Mouse (Mus musculus): ENCODE data around the gene Mcub. TPM values are rescaled to one million over a fixed set of nuclear protein-coding genes. Genes with fewer than 3 reads are reported as not detected.

Mcub gene
- polyA plus RNA-seq, 1 experiment from 2014 or later = 4.7 TPM

DNA sequence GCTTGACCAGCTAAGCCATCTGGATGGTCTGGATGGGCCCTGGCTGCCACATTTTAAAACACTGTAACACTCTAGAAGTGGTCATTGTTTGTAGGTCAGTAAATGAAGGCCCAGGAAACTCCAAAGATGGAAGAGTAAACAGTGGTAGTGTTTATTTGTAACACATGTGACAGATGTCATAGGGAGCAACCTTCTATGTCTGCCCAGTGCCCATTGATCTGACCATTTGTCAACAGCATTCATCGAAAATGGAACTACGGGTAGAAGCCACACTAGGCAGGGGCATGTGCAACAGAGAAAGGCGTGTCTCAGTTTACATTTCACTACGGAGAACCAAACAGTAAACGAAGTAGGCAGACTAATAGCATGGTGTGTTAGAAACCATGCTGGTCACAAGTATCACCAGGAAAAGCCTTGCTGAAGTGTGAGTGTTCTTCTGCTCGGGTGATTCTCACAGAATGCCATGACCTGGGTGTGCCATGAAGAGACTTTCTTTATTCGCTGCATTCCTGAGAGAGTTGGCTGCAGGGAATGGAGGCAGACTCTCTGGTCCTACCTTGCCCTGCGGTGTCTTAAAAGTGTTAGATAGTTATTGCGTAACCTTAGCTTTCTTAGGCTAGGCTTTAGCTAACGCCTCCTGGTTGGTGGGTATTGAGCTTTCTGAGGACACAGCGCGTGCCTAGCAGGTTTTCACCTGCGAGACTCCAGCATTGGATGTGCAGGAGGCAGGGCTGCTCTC lies 82.1 kb downstream of the Mcub start:
- no peaks in the 10 kb centered on the region for H3K27me3 ChIP-seq
- no peak overlapping the region for H3K27ac ChIP-seq
- no peak overlapping the region for H3K4me3 ChIP-seq
- 84% methylated on average over 13 of the region's 13 CpGs for WGBS
- no peak overlapping the region for H3K4me2 ChIP-seq
- no peak for ATAC-seq (ENCODE audit: insufficient number of reproducible peaks, insufficient read depth, low FRiP score, low TSS enrichment, low read depth)
- no peak overlapping the region for H3K9ac ChIP-seq
- H3K4me1 ChIP-seq = no peaks in the 10 kb centered on the region
- H3K36me3 ChIP-seq = 0 out of 2 replicates have a peak, but pooled peaks cover 12% of the 10 kb centered on the region
- no peaks in the 10 kb centered on the region for H3K9me3 ChIP-seq

DNA sequence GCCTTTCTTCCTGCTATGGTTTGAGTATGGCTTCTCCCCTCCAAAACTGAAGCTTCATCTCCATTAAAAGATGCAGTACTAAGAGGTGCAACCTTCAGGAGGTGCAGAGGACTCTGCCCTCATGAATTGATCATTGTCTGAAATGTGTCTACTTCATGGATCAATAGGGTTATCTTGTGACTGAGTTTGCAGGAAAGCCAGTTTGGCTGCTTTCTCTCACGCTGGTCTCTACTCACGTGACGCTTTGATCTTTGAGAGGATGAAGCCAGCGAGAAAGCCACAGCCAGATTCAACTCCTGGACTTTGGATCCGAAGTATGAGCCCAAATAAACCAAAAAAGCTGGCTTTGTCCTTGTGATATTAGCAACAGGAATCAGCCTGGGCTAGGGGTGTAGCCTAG lies 83.6 kb downstream of the Mcub start:
- Histone ChIP-seq H3K4me1 (no peaks in the 10 kb centered on the region), H3K9ac (no peak overlapping the region), H3K36me3 (0 out of 2 replicates have a peak, but pooled peaks cover 10% of the 10 kb centered on the region), H3K27me3 (no peaks in the 10 kb centered on the region), H3K9me3 (no peaks in the 10 kb centered on the region), H3K4me2 (no peak overlapping the region), H3K27ac (no peak overlapping the region), H3K4me3 (no peak overlapping the region)
- WGBS = 63% methylated on average over 5 of the region's 5 CpGs
- ATAC-seq (ENCODE audit: insufficient number of reproducible peaks, insufficient read depth, low FRiP score, low TSS enrichment, low read depth) = no peak

DNA sequence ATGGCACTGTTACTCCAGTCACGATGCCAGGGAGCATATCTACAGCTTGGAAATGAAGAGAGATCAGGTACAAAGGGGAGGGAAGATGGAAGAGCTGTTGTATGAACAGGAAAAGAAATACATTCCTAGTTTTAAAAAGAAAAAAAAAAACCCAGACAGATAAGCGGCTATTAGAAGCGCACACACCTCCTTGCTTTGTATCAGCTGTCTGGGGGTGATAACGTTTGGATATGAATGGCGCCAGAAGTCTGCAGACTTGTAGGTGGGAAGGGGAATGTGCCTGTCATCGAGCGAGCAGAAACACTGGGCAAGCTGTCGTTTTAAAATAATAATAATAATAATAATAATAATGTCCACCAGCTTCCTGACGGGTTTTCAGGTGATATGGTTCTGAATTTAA lies 84.4 kb downstream of the Mcub start:
- Histone ChIP-seq H3K36me3 (0 out of 2 replicates have a peak, but pooled peaks cover 3% of the 10 kb centered on the region), H3K9ac (no peak overlapping the region), H3K4me3 (no peak overlapping the region), H3K4me1 (no peaks in the 10 kb centered on the region), H3K9me3 (no peaks in the 10 kb centered on the region), H3K4me2 (no peak overlapping the region), H3K27me3 (no peaks in the 10 kb centered on the region), H3K27ac (no peak overlapping the region)
- WGBS = 87% methylated on average over 9 of the region's 9 CpGs
- ATAC-seq (ENCODE audit: insufficient number of reproducible peaks, insufficient read depth, low FRiP score, low TSS enrichment, low read depth) = no peak

- Histone ChIP-seq H3K4me2 (no peak overlapping the region), H3K4me1 (peaks cover 4% of the 10 kb centered on the region), H3K9me3 (no peaks in the 10 kb centered on the region), H3K27ac (no peak overlapping the region), H3K4me3 (no peak overlapping the region), H3K27me3 (0 out of 2 replicates have a peak, but pooled peaks cover 4% of the 10 kb centered on the region), H3K36me3 (no peaks in the 10 kb centered on the region), H3K9ac (no peak overlapping the region)
- WGBS = 61% methylated on average over 8 of the region's 8 CpGs
- no peak for ATAC-seq (ENCODE audit: insufficient number of reproducible peaks, insufficient read depth, low FRiP score, low TSS enrichment, low read depth)
Observed at GRCm38 (mm10) chr3:129880925-129881593, 88.9 kb downstream of the Mcub start.

DNA sequence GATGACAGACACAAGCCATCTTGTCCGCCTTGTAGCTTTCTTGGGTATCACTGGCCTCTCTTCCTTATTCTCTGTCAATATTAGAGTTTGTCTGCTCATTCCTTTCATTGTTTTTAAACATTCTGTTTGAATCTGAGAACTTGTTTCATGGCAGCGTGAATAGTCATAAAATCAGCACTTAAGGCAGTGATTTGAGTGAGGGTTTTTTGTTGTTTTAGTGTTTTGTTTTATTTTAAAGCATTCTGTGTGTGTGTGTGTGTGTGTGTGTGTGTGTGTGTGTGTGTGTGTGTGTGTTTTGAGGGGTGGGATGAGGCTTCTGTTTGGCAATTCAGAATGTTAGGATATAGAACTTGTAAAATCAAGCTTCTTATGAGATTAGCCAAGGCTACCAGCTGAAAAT lies 90.1 kb downstream of the Mcub start:
- no peak for ATAC-seq (ENCODE audit: insufficient number of reproducible peaks, insufficient read depth, low FRiP score, low TSS enrichment, low read depth)
- Histone ChIP-seq H3K27ac (no peak overlapping the region), H3K27me3 (0 out of 2 replicates have a peak, but pooled peaks cover 4% of the 10 kb centered on the region), H3K9me3 (no peaks in the 10 kb centered on the region), H3K4me1 (peaks cover 4% of the 10 kb centered on the region), H3K4me2 (peak overlapping the region; percentile 85), H3K9ac (no peak overlapping the region), H3K36me3 (no peaks in the 10 kb centered on the region), H3K4me3 (no peak overlapping the region)
- 81% methylated on average over 2 of the region's 2 CpGs for WGBS

- no peaks in the 10 kb centered on the region for H3K36me3 ChIP-seq
- peak overlapping the region; percentile 69 for H3K4me3 ChIP-seq
- H3K9ac ChIP-seq = peak overlapping the region; percentile 81
- no peaks in the 10 kb centered on the region for H3K9me3 ChIP-seq
- peak overlapping the region; percentile 69 for H3K27ac ChIP-seq
- peak overlapping the region; percentile 85 for H3K4me2 ChIP-seq
- 0 out of 2 replicates have a peak, but pooled peaks cover 4% of the 10 kb centered on the region for H3K27me3 ChIP-seq
- peak; percentile 8; the same call in 1 of the 2 replicates for ATAC-seq (ENCODE audit: insufficient number of reproducible peaks, insufficient read depth, low FRiP score, low TSS enrichment, low read depth)
- WGBS = under 1% methylated on average over 24 of the region's 25 CpGs
- H3K4me1 ChIP-seq = peaks cover 4% of the 10 kb centered on the region
Observed at GRCm38 (mm10) chr3:129879131-129879757, 90.8 kb downstream of the Mcub start.

- H3K9me3 ChIP-seq = no peaks in the 10 kb centered on the region
- WGBS = under 1% methylated on average over 61 of the region's 66 CpGs
- no peaks in the 10 kb centered on the region for H3K36me3 ChIP-seq
- H3K27ac ChIP-seq = peak within 1 kb of the TSS; percentile 69
- H3K4me1 ChIP-seq = peaks cover 4% of the 10 kb centered on the region
- peak within 1 kb of the TSS; percentile 69 for H3K4me3 ChIP-seq
- peak within 1 kb of the TSS; percentile 81 for H3K9ac ChIP-seq
- peak; percentile 79 for ATAC-seq (ENCODE audit: insufficient number of reproducible peaks, insufficient read depth, low FRiP score, low TSS enrichment, low read depth)
- H3K27me3 ChIP-seq = 0 out of 2 replicates have a peak, but pooled peaks cover 4% of the 10 kb centered on the region
- peak within 1 kb of the TSS; percentile 85 for H3K4me2 ChIP-seq
Observed at GRCm38 (mm10) chr3:129878405-129879021, 91.5 kb downstream of the Mcub start, which contains the start of gene Pla2g12a. Gene Pla2g12a, plus strand, starts transcription at chr3:129878606.

DNA sequence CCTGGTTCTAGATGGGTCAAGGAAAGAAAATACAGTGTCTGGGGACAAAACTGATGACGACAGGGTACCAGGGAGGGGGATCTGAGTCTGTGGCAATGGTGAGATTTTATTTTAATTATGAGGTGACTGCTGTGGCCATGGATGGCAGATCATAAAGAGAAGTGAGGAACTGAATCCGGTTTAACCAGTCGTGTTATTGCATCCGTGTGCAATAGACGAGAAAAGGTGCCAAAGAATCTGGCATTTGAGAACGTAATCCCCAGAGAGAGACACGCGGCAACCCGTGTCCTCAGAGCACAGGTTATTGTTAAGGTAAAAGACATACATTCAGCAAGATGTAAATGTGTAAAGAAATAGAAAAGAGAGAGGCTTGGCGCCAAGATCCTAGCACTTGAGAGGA lies 92.7 kb downstream of the Mcub start:
- Histone ChIP-seq H3K4me2 (no peak overlapping the region), H3K9me3 (no peaks in the 10 kb centered on the region), H3K4me1 (peaks cover 4% of the 10 kb centered on the region), H3K27me3 (0 out of 2 replicates have a peak, but pooled peaks cover 4% of the 10 kb centered on the region), H3K36me3 (no peaks in the 10 kb centered on the region), H3K9ac (no peak overlapping the region), H3K4me3 (no peak overlapping the region), H3K27ac (no peak overlapping the region)
- no peak for ATAC-seq (ENCODE audit: insufficient number of reproducible peaks, insufficient read depth, low FRiP score, low TSS enrichment, low read depth)
- 81% methylated on average over 10 of the region's 10 CpGs for WGBS

Other genes starting within 250 kb of the Mcub start
- 1.3 and 1.6 TPM in 2 replicates for gene Egf, start 214.9 kb downstream of the Mcub start, polyA plus RNA-seq (2015; fragmentation: Nextera tagmentation; extraction: Ambion mirVana)
- not detected in 2 replicates for gene Lrit3, start 166.2 kb downstream of the Mcub start, polyA plus RNA-seq (2015; fragmentation: Nextera tagmentation; extraction: Ambion mirVana)
- gene Rrh, start 147.6 kb downstream of the Mcub start, polyA plus RNA-seq (2015; fragmentation: Nextera tagmentation; extraction: Ambion mirVana) = 0.23 and 0.38 TPM in 2 replicates
- 63.7 and 90.1 TPM in 2 replicates for gene Gar1, start 138.8 kb downstream of the Mcub start, polyA plus RNA-seq (2015; fragmentation: Nextera tagmentation; extraction: Ambion mirVana)
- 0.11 and 3.2 TPM in 2 replicates for gene Cfi, start 134.3 kb downstream of the Mcub start, polyA plus RNA-seq (2015; fragmentation: Nextera tagmentation; extraction: Ambion mirVana)
- gene Pla2g12a, start 91.6 kb downstream of the Mcub start, polyA plus RNA-seq (2015; fragmentation: Nextera tagmentation; extraction: Ambion mirVana) = 25.4 and 32.5 TPM in 2 replicates
- gene Casp6, start 68.8 kb downstream of the Mcub start, polyA plus RNA-seq (2015; fragmentation: Nextera tagmentation; extraction: Ambion mirVana) = 91.9 and 97.7 TPM in 2 replicates
- 32.8 and 33.6 TPM in 2 replicates for gene Sec24b, start 91.3 kb upstream of the Mcub start, polyA plus RNA-seq (2015; fragmentation: Nextera tagmentation; extraction: Ambion mirVana)
- 13.5 and 14.8 TPM in 2 replicates for gene Col25a1, start 161.3 kb upstream of the Mcub start, polyA plus RNA-seq (2015; fragmentation: Nextera tagmentation; extraction: Ambion mirVana)

Measured in embryonic facial prominence, embryonic 13.5 days (tissue).